Mouse (Mus musculus) CD4-positive helper T cell, adult 2 months (primary cell): ENCODE measurements around the gene Pacrg.

ENCODE experiments used
- DNase-seq: peaks from one replicate; pipeline ENCODE4 v3.0.0-alpha.2; 2012; ENCODE audit warnings: low read depth, missing footprints, low spot score

Pacrg gene

DNA sequence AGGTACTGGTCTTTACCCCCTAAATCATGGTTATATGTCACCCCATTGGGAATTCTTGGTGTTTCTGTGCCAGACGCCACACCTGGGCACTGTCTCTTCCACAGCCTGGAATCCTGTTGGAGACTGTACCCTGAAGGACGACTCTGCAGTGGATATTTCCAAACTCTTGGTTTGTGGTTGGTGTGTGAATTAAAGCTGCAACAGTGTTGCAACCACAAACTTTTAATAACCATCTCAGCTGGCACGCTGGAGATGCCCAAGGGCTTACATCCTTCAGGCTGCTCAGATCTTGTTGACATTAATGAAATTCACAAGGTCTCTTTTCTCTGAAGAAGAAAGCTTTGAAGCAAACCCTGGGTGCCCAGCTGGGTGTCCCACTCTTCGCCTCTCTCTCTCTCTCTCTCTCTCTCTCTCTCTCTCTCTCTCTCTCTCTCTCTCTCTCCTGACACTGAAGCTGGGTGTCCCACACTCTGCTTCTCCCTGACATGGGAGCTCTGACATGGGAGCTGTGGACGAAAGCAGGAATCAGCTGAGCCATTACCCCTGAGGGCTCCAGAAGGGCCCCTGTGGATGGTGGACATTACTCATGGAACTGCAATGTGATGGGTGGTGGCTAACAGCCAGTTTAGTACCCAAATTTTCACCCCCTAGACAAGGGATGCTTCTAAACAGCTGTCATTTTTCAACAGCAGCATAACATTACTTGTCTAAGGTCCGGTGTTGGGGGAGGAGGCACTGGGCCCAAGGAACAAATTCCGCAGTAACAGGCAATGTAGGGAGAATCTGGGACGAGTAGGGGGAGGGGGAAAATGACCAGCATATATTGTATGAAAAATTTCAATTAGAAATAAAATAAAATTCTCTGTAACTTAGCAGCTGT lies 429.3 kb downstream of the Pacrg start:
- DNase-seq, result no peak

DNA sequence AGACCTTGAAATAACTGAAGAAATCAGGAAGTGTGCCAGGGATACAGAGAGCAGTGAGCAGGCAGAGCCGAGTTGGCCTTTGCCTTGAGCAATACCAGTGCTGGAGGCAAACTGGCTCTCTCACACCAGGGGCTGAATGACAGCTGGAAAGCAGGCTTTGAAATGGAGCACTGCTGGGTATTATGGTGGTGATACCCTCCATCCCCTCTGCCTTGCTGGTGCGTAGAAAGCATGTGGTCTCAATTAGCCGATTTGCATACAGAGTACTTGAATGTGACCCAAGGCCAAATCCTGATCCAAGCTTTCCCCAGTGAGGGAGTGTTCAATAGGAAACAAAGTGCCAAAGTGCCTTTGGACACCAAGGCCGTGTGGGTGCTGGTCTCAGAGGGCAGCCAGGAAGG lies 431.4 kb downstream of the Pacrg start:
- DNase-seq, result no peak

DNA sequence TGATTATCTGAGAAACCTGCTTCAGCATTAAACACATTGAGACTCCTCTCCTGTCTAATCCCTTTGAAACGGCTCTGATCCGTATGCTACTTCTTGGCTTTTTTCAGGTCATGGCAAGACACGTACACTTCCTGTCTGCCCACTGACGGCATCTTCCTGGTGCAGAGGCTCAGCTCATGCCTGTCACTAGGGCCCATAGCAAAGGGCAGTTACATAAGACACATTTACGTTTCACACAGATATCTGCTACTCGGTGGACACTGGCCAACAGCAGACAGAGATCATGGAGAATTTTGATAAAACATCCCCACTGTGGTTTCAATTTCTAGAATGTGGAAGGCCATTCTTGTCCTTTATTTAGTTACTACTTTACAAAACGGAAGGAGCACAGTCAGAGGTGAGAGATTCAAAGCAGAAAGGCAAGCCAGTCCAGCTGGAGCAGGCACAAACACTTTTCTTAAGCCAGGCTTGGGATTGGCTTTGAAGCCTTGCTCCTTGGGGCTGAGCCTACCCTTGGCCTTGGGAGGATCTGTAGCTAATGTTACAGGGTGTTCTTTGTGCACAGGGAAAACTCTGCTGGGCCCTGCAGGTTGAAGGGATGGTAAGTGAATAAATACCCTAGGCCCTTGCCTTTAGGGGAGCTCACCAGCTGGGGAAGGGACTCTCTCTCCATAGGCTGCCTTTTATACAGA lies 432.9 kb downstream of the Pacrg start:
- DNase-seq, result no peak

DNA sequence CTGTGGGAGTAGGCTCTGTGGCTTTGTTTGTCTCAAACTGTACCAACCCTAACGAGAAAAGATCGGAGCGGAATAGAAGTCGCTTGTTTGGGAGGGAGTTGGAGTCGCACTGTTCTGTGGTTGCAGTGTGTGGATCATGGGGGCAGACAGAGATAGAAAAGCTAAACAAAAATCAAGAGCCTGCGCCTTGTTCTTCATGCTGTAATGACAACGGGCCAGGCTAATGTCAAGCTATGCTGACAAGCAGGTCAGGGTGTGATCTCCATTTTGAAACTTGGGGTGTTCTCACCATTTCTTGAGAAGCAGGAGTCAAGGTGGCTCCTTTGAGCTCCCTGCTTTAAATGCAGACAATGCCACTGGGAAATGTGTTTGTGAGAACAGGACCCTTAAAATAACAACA lies 433.8 kb downstream of the Pacrg start:
- no peak for DNase-seq

DNA sequence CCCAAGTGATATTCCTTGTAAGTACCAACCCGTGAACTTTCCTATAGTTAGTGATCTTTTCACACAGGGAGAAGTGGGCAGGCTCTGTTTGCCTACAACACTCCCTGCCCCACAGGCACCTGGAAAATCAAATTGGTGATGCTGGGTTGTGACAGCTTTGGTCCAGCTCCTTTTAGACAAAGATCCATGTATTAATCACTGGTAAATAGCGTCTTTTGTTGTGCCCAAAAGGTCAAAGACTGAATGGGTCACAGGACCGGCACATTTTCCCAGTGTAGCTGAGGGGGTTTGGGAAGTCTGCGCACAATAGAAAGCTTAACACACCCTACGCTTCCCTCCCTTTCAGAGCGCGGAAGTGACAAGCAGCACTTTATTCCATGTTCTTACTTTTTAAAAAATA lies 434.2 kb downstream of the Pacrg start:
- no peak for DNase-seq

DNA sequence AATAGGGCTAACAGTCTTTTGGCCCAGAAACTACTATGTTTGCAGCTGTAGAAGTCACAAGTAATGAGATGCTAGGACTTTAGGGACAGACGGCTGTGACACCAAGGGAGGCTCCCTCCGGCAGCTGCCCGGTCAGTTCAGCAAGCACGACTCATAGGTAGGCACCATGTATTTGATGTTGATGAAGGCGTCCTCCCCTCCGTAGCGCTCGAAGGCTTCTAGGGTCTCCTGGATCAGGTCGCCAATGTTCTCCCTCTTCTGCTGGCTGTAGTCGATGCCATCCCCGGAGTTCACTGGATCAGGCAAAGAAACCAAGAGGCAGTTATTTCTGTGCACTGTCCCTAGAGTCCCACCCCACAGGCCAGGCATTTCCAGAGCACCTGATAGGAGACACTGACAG lies 436.9 kb downstream of the Pacrg start:
- DNase-seq, result no peak

DNA sequence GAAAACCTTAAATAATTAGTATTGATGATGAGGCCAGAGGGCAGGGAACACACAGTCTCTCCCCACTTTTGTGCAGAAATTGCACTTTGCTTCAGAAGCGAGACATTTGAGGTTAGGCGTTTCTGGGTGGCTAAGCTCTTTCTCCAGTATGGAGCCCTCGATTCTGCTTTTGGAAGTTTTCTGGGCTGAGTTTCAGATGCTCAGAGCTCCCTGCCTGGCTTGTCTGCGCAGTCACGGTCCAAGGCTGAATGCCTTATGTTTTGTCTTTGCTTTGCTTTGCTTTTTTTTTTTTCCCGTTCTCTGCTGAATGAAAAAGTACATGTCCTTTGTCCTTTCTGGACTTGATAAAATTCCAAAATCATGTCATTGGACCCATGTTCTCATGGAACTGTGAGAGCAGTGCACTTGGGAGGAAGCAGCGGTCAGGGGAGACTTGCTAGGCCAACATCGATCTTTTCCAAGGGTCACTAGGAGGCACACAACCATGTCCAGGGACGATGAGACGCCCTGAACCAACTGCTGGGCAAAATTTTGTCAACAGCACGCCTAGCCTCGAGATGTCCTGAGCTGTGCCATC lies 438.0 kb downstream of the Pacrg start:
- no peak for DNase-seq

DNA sequence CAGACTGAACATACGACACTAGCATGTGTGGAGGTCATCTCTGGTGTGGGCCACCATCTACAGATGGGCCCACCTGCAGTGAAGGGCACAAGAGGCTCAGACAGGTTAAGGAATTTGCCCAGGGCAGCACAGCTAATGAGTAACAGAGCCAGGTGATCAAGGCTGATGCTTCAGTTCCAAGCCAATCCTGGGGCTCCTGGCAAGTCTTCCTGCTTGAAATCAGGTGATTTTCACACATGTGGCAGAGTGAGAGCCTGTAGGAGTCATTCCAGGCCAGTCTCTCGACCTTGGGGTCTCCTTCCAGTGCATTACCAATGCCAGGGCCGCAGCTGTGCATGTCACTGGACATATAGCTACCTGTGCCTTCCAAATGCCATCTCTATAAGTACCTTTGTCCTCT lies 438.6 kb downstream of the Pacrg start:
- DNase-seq, result no peak

DNA sequence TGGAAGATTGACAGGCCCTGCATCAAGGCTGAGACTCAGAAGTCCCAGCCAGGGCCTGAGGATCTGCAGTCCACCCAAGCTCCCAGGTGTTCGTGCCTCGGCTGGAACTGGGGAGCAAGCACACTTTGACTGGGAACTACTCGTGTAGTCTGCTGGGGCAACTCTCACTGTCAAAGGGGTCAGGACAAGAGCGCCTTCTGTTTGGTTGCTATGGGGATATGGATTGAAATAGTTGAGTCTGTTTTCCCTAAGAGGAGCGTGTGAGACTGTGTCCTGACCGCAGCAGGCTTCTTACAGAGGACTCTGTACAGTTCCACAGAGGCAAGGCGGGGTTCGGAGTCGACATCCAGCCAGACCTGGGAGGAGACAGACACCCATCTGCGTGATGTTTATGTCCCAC lies 440.4 kb downstream of the Pacrg start:
- no peak for DNase-seq

DNA sequence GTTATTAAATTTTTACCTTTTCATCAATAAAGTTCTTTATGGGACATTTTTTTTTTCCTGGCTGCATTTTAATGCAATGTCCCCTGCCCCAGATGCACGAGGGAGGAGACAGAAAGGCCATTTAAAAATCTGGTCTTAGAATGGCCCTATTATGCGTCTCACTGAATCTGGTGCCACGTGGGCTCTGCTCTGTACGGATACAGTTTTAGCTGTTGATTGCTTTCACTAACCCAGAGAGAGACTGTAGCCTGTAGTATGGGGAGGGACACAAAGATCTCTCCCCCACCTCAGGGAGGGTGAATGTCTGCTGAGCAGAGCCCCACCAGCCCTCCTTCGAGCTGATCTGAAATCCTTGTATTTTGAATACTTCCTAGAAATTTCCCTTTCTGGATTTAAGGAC lies 441.2 kb downstream of the Pacrg start:
- DNase-seq, result no peak

DNA sequence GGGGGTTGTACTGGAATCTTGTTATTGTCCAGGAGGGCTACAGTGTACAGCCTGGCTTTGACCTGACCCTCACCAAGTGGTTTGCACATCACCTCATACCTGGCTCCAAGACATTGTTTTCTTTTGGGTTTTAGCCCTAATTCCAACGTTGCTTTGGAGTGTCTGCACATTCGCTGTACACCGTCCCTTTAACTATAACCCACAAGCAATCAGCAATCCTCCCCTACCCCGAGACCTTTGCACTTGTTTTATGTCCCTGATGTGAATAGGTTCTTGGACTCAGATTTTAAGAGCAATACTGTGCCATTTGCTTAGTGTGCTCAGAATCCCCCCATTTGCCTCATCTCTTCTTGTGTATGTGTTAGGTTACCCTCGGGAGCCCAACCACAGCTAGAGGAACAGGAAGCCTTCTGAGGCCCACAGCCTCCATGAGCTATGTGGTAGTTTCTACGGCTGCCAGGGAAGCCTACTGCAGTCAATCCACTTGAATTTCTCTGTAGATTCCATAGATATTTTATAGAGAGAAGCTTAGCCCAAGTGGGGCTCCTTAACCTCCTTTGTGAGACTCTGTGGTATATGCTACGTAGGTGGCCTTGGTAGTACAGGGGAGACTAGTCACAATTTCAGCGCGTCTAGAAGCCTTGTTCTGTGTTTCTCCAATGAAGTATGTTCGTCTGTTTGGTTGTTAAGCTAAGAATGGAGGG lies 442.0 kb downstream of the Pacrg start:
- no peak for DNase-seq

DNA sequence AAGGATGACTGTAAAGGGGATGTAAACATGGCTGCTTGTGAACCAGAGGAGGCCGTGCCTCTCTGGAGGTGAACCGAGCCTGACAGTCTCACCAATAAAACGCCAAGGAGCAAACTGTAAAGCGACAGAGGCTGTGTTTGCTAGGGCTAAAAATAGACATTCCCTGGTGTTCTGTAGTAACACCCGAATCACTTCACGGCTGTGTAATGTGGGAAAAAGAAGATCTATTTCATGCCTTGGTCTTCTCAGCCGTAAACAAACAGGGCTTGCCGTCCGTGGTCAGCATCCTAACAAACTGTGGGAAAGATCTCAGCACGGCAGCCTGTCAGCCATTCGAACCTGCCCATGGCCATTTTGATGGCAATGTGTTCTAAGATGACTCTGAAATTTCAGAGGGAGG lies 442.8 kb downstream of the Pacrg start:
- no peak for DNase-seq

DNA sequence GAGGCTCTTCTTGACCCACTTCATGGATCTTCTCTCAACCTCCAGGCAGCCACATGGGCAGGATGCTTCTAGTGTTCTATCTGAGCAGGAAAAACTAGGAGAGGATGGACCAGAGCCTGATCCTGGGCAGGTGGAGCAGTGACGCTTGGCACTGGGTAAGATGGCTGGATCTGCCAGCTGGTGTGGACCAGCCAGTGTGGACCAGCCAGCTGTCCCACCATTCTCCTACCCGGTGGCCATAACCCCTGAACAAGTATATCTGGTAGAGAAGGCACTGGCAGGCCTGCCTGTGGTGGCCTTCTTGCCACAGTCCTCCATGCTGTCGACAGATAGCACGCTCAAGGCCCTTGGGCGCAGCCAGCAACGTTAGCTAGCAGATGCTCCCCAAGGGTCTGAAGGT lies 443.2 kb downstream of the Pacrg start:
- no peak for DNase-seq

DNA sequence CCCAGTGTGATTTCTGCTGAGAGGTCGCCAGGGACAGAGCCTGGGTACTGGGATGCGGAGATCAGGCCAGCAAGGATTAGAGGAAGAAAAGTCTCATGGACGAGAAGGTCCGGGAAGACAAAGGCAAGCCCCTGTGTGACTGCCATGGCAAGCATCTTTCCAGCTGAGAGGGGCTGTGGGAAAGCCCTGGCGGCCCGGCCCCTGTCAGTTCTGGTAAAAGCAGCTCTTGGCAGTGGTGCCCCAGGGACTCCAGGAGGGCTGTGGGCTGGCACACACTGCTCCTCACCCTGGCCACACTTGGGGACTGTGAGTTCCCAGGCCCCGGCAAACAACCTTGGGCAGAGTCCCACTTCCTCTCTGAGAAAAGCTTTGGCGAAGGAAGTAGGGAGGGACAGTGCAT lies 445.3 kb downstream of the Pacrg start:
- DNase-seq, result no peak

DNA sequence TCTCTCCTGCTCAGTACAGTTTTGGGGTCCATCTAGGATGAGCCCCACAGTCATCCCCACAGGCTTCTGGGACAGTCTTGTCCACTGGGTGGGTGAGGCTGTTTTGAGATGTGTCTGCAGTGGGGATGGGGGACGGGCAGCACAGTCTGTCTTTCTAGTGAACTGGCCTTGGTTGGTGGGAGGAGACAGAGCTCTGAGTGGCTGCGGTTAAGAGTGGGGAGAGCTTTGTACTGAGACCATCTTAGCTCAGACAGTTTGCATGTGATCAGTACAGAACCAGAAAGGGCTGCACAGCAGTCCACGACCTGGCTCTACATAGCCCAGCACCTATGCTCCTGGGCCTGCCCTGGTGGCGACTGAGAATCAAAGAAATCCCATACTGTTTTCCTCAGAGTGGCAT lies 446.3 kb downstream of the Pacrg start:
- no peak for DNase-seq

DNA sequence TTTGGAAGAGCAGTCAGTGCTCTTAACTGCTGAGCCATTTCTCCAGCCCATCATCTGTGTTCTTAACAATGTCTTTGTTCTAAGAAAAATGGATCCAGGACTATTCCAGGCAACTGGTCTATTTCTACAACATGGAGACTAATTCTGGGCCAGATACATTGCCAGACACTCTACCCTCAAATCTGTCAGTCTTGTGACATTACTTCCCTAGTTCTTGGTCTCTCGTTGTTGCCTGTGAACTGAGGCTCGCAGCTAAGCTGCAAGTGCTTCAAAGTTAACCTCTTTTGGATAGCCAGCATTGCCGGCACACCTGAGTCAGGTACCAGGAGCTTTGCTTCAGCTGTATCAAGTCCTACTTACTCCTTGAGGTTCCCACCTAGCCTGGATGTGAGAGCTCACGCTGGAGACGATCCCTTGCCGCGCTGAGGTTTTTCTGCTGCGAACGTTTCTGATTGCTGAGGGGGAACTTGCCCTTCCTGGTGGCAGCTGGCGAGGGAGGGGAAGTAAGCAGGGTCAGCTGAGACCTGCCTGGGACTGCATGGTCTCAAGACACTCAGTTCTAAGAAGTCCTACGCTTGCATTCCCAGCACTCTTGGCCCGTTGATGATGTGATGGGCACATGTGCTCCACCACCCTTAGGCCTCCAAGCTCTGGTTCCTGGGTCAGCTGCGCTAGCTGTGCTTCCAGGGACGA lies 447.6 kb downstream of the Pacrg start:
- no peak for DNase-seq

DNA sequence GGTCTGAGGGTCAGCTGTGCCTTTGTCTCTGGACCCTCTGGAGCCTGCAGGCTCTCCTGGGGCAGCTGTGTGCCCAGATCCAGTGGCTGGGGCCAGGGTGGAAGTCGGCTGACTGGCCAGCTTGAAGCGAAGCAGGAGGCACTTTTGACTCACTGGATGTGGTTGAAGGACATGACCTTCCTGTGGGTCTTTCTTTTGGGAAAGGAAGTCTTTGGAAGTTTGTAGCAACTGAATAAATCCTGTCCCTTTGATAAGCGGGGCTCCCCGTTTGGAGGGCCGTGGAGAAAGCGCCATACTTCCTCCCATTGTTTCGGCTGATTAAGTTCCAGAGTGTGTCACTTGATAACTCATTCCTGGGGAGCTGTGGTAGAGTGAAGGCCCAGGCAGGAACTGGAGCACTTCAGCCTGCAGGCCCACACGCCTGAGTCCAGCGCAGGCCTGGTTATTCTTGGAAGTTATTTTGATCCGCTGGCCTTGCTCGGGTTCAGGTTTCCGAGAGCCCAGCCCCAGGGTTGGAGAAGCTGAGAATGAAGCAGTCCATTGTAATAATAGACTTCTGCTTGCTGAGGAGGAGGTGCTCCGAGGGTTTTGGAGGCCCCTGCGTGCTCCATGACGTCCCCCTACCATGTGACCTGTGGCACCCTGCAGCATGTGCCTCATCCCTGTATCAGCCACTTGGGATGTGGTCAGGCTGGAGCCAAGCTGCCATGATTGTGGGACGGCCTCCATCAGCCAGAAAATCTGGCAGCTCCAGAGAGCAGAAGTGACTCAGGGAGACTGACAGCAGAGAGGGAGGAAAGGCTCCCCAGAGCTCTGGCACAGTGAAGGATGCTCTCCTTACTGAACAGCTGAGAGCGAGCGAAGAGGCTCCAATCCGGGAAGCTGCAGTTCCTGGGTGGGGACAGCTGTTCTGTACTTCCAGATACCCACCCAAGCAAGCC lies 449.6 kb downstream of the Pacrg start:
- no peak for DNase-seq

DNA sequence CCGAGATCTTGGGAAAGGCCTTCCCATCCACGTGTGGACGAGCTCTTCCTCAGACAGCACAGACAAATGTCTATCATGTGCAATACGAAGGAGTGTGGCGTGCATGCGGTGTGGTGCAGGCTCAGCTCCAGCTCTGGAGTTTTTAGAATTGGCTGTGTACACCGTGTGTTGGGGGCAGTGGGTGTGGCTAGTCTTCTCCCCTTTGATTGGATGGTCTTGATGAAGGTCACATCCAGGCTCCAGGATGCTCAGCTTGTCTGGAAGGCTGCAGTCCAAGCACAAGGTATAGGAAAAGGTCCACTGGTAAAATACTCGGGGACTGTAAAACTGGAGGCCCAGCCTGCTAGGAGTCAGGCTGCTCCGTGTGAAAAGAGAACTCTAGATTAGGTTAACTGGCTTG lies 450.4 kb downstream of the Pacrg start:
- DNase-seq, result no peak

DNA sequence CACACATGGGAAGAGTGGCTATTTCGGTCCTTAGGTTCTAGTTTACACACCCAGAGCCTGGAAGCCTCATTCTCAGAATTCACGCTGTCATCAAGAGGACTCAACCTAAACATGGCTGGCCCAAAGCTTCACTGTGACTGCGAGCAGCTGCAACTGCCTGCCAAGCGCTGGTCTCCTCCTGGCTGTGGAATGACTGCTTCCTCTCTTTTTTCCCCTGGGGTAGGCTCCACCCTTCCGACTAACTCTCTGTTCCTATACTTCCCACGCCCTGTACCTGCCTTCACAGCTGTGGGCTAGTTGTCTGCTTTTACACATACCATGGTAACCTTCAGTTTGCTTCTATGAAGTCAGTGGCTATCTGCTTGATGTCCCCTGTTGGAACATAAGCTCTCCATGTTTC lies 453.6 kb downstream of the Pacrg start:
- no peak for DNase-seq

DNA sequence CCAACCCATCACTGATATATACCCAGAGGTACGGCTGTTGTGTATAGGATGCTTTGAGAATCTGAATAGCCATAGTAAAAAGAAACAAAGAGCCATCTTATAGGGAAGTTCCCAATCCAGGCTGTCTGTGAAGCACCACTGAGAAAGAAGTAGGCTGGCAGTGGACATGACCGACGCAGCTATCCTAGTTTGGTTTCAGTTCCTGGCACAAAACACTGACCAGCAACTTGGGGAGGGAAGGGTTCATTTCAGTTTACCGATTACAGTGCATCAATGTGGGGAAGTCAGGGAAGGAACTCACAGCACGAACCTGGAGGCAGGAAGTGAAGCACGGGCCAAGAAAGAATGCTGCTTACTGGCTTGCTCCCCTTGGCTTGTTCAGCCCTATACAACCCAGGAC lies 456.7 kb downstream of the Pacrg start:
- no peak for DNase-seq
